18 mouse cellular contexts compared by ENCODE assay signal in the genomic region with DNA sequence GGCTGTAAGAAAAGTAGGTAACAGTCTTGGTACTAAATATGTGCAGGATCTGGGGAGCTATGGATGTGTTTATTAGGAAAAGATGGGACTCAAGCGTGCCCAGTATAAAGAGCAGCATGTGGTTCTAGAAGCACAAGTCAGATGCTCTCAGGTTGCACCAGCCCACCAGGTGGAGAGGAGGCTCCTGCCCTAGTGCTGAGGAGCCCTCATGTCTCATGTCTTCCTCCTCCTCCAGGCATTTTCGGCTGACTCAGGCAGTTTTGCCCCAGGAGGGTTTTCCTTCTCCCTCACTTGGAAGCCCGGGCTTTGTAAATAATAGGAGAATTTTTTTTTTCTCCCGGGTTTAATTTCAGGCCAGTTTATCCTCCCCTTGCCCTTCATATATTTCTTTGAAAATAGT.
DNase-seq lines count a peak whose midpoint lies in the region; ATAC-seq lines count a peak whose summit lies in the region.
"Had no signal": no experiment of that assay in that cellular context is flagged by ENCODE, and none has a peak within 500 bp of the region (broad histone marks: within the 10 kb centered on the region; RNA-seq: fewer than 3 reads in every experiment).

No protein-coding gene starts in this region.

- H3K9ac ChIP-seq in heart, embryonic 11.5 days (ENCODE audit: low read depth, low read length), result no peak overlapping the region
- H3K9ac ChIP-seq in kidney, embryonic 14.5 days (ENCODE audit: low read depth, low read length), result no peak overlapping the region
- H3K9ac ChIP-seq: liver, embryonic 14.5 days; midbrain, embryonic 15.5 days had no signal

- no peak for DNase-seq in heart, adult 18-20 months
- no peak for DNase-seq in kidney, adult 11 months
- peak; percentile 13 for DNase-seq in right cerebral cortex, adult 18-20 months
- DNase-seq in right cerebral cortex, postnatal 4 days, result no peak
- DNase-seq in kidney, postnatal 4 days, result peak; percentile 33 to 55
- DNase-seq: B cell, adult 2 months; cerebellum, adult 11 months; cerebellum, postnatal 36 days; gastrocnemius, postnatal 25 days; right cerebral cortex, postnatal 25 days had no signal

- no peaks in the 10 kb centered on the region for H3K27me3 ChIP-seq in heart, embryonic 11.5 days (ENCODE audit: control insufficient read depth, insufficient read depth, low read length)
- no peaks in the 10 kb centered on the region for H3K27me3 ChIP-seq in kidney, embryonic 14.5 days (ENCODE audit: control insufficient read depth, insufficient read depth, low read length)
- H3K27me3 ChIP-seq: midbrain, embryonic 15.5 days had no signal

- H3K4me1 ChIP-seq in heart, embryonic 11.5 days (ENCODE audit: control insufficient read depth, insufficient read depth, low read length), result peaks cover 13% of the 10 kb centered on the region
- H3K4me1 ChIP-seq in kidney, embryonic 14.5 days (ENCODE audit: control insufficient read depth, insufficient read depth, low read length), result peaks cover 10% of the 10 kb centered on the region; the same call in 1 of the 2 replicates

- 37% methylated on average over 4 of the region's 4 CpGs for WGBS in heart, embryonic 11.5 days (ENCODE audit: insufficient replicate concordance)
- WGBS in kidney, embryonic 14.5 days, result 17% methylated on average over 4 of the region's 4 CpGs

- no peaks in the 10 kb centered on the region for H3K9me3 ChIP-seq in heart, embryonic 11.5 days (replicated peaks; ENCODE audit: control insufficient read depth, low read length)
- H3K9me3 ChIP-seq in kidney, embryonic 14.5 days (ENCODE audit: control insufficient read depth, low read length), result no peaks in the 10 kb centered on the region
- H3K9me3 ChIP-seq: embryonic facial prominence, embryonic 10.5 days; midbrain, embryonic 15.5 days had no signal

- no peak overlapping the region for H3K4me3 ChIP-seq in heart, embryonic 11.5 days (ENCODE audit: low read depth, low read length)
- no peak overlapping the region for H3K4me3 ChIP-seq in kidney, embryonic 14.5 days (ENCODE audit: low read length)
- H3K4me3 ChIP-seq: embryonic facial prominence, embryonic 10.5 days; erythroblast, embryonic 14.5 days; midbrain, embryonic 15.5 days had no signal

- peak overlapping the region; percentile 35; the same call in 1 of the 2 replicates for H3K27ac ChIP-seq in heart, embryonic 11.5 days (ENCODE audit: low read depth, low read length)
- peak overlapping the region; percentile 7; the same call in 1 of the 2 replicates for H3K27ac ChIP-seq in kidney, embryonic 14.5 days (ENCODE audit: low read depth, low read length)
- H3K27ac ChIP-seq: embryonic facial prominence, embryonic 10.5 days; liver, embryonic 14.5 days; midbrain, embryonic 15.5 days had no signal

- no peak for ATAC-seq in heart, embryonic 11.5 days (replicated peaks; ENCODE audit: insufficient number of reproducible peaks, low FRiP score, low TSS enrichment)
- ATAC-seq in kidney, embryonic 14.5 days (ENCODE audit: low FRiP score, low TSS enrichment), result peak; percentile 80
- no peak for ATAC-seq in megakaryocyte, adult 5-6 weeks (ENCODE audit: poor library complexity, severe bottlenecking)
- ATAC-seq: forebrain, embryonic 16.5 days; midbrain, embryonic 15.5 days had no signal

- H3K36me3 ChIP-seq in heart, embryonic 11.5 days (ENCODE audit: control insufficient read depth, insufficient read depth, low read length), result no peaks in the 10 kb centered on the region
- H3K36me3 ChIP-seq in kidney, embryonic 14.5 days (ENCODE audit: control insufficient read depth, insufficient read depth, low read length), result no peaks in the 10 kb centered on the region
- H3K36me3 ChIP-seq: embryonic facial prominence, embryonic 10.5 days; midbrain, embryonic 15.5 days had no signal

- H3K4me2 ChIP-seq in heart, embryonic 11.5 days, result 0 out of 2 replicates have a peak overlapping the region, but pooled peaks have one; percentile 14
- no peak overlapping the region for H3K4me2 ChIP-seq in kidney, embryonic 14.5 days (replicated peaks; ENCODE audit: low read depth, low read length)
- H3K4me2 ChIP-seq: midbrain, embryonic 15.5 days had no signal

Comparison
In these comparisons a context has a peak if more than half of its experiments do, and no peak if none do; other contexts are left out.
1. DNase-seq: peak in right cerebral cortex, adult 18-20 months (single experiment) and kidney, postnatal 4 days (2 of 2); none in heart, adult 18-20 months (0 of 2), kidney, adult 11 months (single experiment) and right cerebral cortex, postnatal 4 days (single experiment).